Mouse (Mus musculus): Measurements from ENCODE around the gene Accsl.

GRCm38 (mm10) chr2:93835596-93835995 lies 33.4 kb downstream of the Accsl start:
- TF ChIP-seq CTCF (IDR thresholded peaks at IDR 0.05) (no peak), POLR2A (IDR thresholded peaks at IDR 0.05; ENCODE audit: insufficient read depth, low read depth, low read length) (no peak)
